23 mouse cellular contexts compared by ENCODE assay signal in genomic region chr2:36204595-36204994, GRCm38 (mm10). TPM values are rescaled to one million over a fixed set of nuclear protein-coding genes. Genes with fewer than 3 reads are reported as not detected.
DNase-seq lines count a peak whose midpoint lies in the region; ATAC-seq and TF ChIP-seq lines count a peak whose summit lies in the region.
"Had no signal": no experiment of that assay in that cellular context is flagged by ENCODE, and none has a peak within 500 bp of the region (broad histone marks: within the 10 kb centered on the region; RNA-seq: fewer than 3 reads in every experiment).

No protein-coding gene starts in this region.

- H3K27ac ChIP-seq in embryonic facial prominence, embryonic 10.5 days (replicated peaks) = 0 out of 2 replicates have a peak overlapping the region, but pooled peaks have one; percentile 44
- no peak overlapping the region for H3K27ac ChIP-seq in liver, embryonic 16.5 days (ENCODE audit: low read length)
- no peak overlapping the region for H3K27ac ChIP-seq in midbrain, postnatal 0 days (ENCODE audit: low read depth, low read length)
- H3K27ac ChIP-seq: embryonic facial prominence, embryonic 12.5 days; heart, embryonic 10.5 days; hindbrain, embryonic 12.5 days had no signal

- peak; percentile 52 for DNase-seq in ES-CJ7 (ENCODE audit: low read depth, low spot score)
- no peak for DNase-seq in G1E (ENCODE audit: low spot score)
- DNase-seq in embryonic facial prominence, embryonic 10.5 days (ENCODE audit: low spot score) = no peak
- DNase-seq in left cerebral cortex, postnatal 14 days (ENCODE audit: low spot score in 2 of 2) = no peak
- no peak for DNase-seq in midbrain, postnatal 0 days (ENCODE audit: low spot score)
- no peak for DNase-seq in frontal cortex, postnatal 10 days (ENCODE audit: low spot score in 2 of 2)
- DNase-seq: adrenal gland, postnatal 10 days; cerebellum, adult 11 months; cerebellum, adult 8-10 months; cerebellum, postnatal 14 days; embryo, embryonic 11 days; forebrain, postnatal 0 days; gastrocnemius, postnatal 36 days; heart, adult 11 months; heart, postnatal 10 days; heart, postnatal 4 days had no signal

- H3K4me3 ChIP-seq in G1E (ENCODE audit: low read depth, low read length) = no peak overlapping the region; the same call in 1 of the 2 replicates
- H3K4me3 ChIP-seq in embryonic facial prominence, embryonic 10.5 days = no peak overlapping the region
- no peak overlapping the region for H3K4me3 ChIP-seq in liver, embryonic 16.5 days (ENCODE audit: low read depth, low read length)
- H3K4me3 ChIP-seq in midbrain, postnatal 0 days (ENCODE audit: low read depth, low read length) = no peak overlapping the region
- H3K4me3 ChIP-seq: embryonic facial prominence, embryonic 12.5 days; hindbrain, embryonic 12.5 days had no signal

- TF ChIP-seq CTCF in G1E (IDR thresholded peaks at IDR 0.05; ENCODE audit: low read depth, low read length) = no peak
- no peak for TF ChIP-seq CTCF in midbrain, postnatal 0 days (IDR thresholded peaks at IDR 0.05)

- H3K27me3 ChIP-seq in G1E (ENCODE audit: insufficient read depth, low read length) = no peaks in the 10 kb centered on the region
- peaks cover 85% of the 10 kb centered on the region for H3K27me3 ChIP-seq in embryonic facial prominence, embryonic 10.5 days (replicated peaks; ENCODE audit: low read depth, poor library complexity, severe bottlenecking)
- peaks cover 36% of the 10 kb centered on the region for H3K27me3 ChIP-seq in liver, embryonic 16.5 days (ENCODE audit: control insufficient read depth, insufficient read depth, low read depth, low read length)
- H3K27me3 ChIP-seq in midbrain, postnatal 0 days (ENCODE audit: insufficient read depth, low read length) = 0 out of 2 replicates have a peak, but pooled peaks cover 3% of the 10 kb centered on the region

- H3K4me2 ChIP-seq in liver, embryonic 16.5 days (ENCODE audit: low read depth, low read length) = no peak overlapping the region
- H3K4me2 ChIP-seq in midbrain, postnatal 0 days (ENCODE audit: low read depth, low read length, poor library complexity, severe bottlenecking) = no peak overlapping the region

- 54% methylated on average over 4 of the region's 4 CpGs for WGBS in embryonic facial prominence, embryonic 10.5 days
- 19% methylated on average over 4 of the region's 4 CpGs for WGBS in liver, embryonic 16.5 days (ENCODE audit: insufficient replicate concordance)
- 45% methylated on average over 4 of the region's 4 CpGs for WGBS in midbrain, postnatal 0 days

- intact Hi-C loops in left cerebral cortex, postnatal 14 days (cut with DNase I) = no loop called here

- no peaks in the 10 kb centered on the region for H3K36me3 ChIP-seq in G1E (replicated peaks)
- no peaks in the 10 kb centered on the region for H3K36me3 ChIP-seq in embryonic facial prominence, embryonic 10.5 days (replicated peaks)
- no peaks in the 10 kb centered on the region for H3K36me3 ChIP-seq in liver, embryonic 16.5 days (ENCODE audit: control insufficient read depth, insufficient read depth)
- H3K36me3 ChIP-seq in midbrain, postnatal 0 days (ENCODE audit: insufficient read depth, low read length) = no peaks in the 10 kb centered on the region
- H3K36me3 ChIP-seq: embryonic facial prominence, embryonic 12.5 days; heart, embryonic 10.5 days; hindbrain, embryonic 12.5 days had no signal

- H3K9ac ChIP-seq in liver, embryonic 16.5 days (ENCODE audit: low read depth, low read length) = no peak overlapping the region
- H3K9ac ChIP-seq in midbrain, postnatal 0 days (replicated peaks; ENCODE audit: low read length, poor library complexity, severe bottlenecking) = no peak overlapping the region
- H3K9ac ChIP-seq: embryonic facial prominence, embryonic 12.5 days; hindbrain, embryonic 12.5 days had no signal

- peak; percentile 78 for ATAC-seq in G1E (ENCODE audit: extremely low read depth, insufficient number of reproducible peaks, low FRiP score, poor library complexity, severe bottlenecking)
- ATAC-seq in liver, embryonic 16.5 days (ENCODE audit: low read depth) = peak; percentile 57
- ATAC-seq in midbrain, postnatal 0 days (ENCODE audit: low FRiP score) = no peak
- ATAC-seq: CD4-positive, CD25-positive, alpha-beta regulatory T cell, adult 4 months; forebrain, postnatal 0 days; hindbrain, embryonic 16.5 days; inflammation-experienced regulatory T-cells, adult 6 months had no signal

- peaks cover 77% of the 10 kb centered on the region for H3K4me1 ChIP-seq in G1E (ENCODE audit: insufficient read depth, low read depth, low read length)
- peaks cover 59% of the 10 kb centered on the region for H3K4me1 ChIP-seq in embryonic facial prominence, embryonic 10.5 days
- H3K4me1 ChIP-seq in liver, embryonic 16.5 days (ENCODE audit: control insufficient read depth, low read depth, low read length) = peaks cover 32% of the 10 kb centered on the region
- H3K4me1 ChIP-seq in midbrain, postnatal 0 days (ENCODE audit: insufficient read depth, low read length) = peaks cover 5% of the 10 kb centered on the region

- peaks cover 5% of the 10 kb centered on the region; the same call in 1 of the 2 replicates for H3K9me3 ChIP-seq in G1E (replicated peaks)
- no peaks in the 10 kb centered on the region for H3K9me3 ChIP-seq in embryonic facial prominence, embryonic 10.5 days
- no peaks in the 10 kb centered on the region for H3K9me3 ChIP-seq in liver, embryonic 16.5 days (replicated peaks; ENCODE audit: control insufficient read depth, low read length)
- H3K9me3 ChIP-seq in midbrain, postnatal 0 days (ENCODE audit: low read length) = no peaks in the 10 kb centered on the region
- H3K9me3 ChIP-seq: embryonic facial prominence, embryonic 12.5 days; heart, embryonic 10.5 days; hindbrain, embryonic 12.5 days had no signal

RNA-seq across cellular contexts. Expression of gene Ptgs1, which starts 25.6 kb away (rescaled TPM):
- total RNA-seq in G1E (2014; fragmentation: Nextera tagmentation) (not detected in 2 replicates), G1E (2017) (0.66 and 0.70 TPM in 2 replicates)
- 0.13 TPM in 1 of 2 replicates, not detected in the other for polyA plus RNA-seq in G1E (2012)
- 3.2 and 4.8 TPM in 2 replicates for polyA plus RNA-seq in embryonic facial prominence, embryonic 10.5 days (2016; fragmentation: Nextera tagmentation; extraction: Ambion mirVana)
- 20.9 and 22.5 TPM in 2 replicates for polyA plus RNA-seq in liver, embryonic 16.5 days (2015; fragmentation: Nextera tagmentation; extraction: Ambion mirVana)
- 10 to 100 TPM; 16.0 to 16.2 TPM for total RNA-seq in left cerebral cortex, postnatal 14 days (2021)
- total RNA-seq in midbrain, postnatal 0 days (2014; rRNA removed) = 10.5 and 11.4 TPM in 2 replicates
- polyA plus RNA-seq in midbrain, postnatal 0 days (2015; fragmentation: Nextera tagmentation; extraction: Ambion mirVana) = 6.6 and 8.0 TPM in 2 replicates
